Mouse (Mus musculus) heart, postnatal 36 days (tissue): ENCODE measurements around the gene Rdh13. TPM values are rescaled to one million over a fixed set of nuclear protein-coding genes. Genes with fewer than 3 reads are reported as not detected.

Experiments
- DNase-seq, 2 experiments: peaks; one replicate each; pipeline ENCODE4 v3.0.0; 2021 to 2022
- intact Hi-C: fragments of 180-260 bp; cut with DNase I; formaldehyde crosslinking; loops from one replicate; pipeline ENCODE4 v1.15.1; 2025
- total RNA-seq, 2 experiments: library from RNA; stranded (reverse); gene quantifications; 2 replicates each; pipeline ENCODE4 v1.2.3; 2021

Gene Rdh13
- total RNA-seq, result 10 to 100 TPM; 24.6 to 31.3 TPM

DNA sequence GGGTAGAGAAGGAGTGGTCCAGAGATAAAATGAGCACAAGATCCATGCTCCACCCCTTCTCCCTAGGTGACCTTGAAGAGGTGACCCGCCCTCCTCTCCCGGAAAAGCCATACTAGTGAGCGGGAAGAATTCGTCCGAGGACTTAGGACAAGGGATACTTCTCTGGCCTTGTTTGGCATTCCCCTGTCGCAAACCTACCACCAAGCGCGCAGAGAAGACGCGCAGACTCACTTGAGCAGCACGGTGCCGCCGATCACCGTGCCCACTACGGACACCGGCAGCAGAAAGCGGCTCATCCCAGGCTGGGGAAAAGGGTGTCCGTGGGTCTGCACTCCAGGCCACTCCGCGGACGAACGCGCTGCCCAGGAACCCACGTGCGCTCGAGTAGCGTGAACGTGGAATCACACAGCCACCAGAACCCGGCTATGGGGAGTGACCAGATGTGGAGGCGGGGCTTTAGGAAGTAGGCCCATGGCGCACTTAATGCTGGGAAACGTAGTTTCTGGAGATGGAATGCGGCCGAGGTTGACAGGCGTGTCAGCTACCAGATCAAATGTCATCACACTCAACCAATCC lies at the start of gene Rdh13:
Gene Rdh13, minus strand, starts transcription at position 434 of the 576 bp plus-strand sequence.
- peak; percentile 84 to 88 for DNase-seq
- intact Hi-C loops, result no loop called here

GRCm38 (mm10) chr7:4493991-4494390 lies 48.5 kb upstream of the Rdh13 start:
- intact Hi-C loops, result loop anchor here (10.0 kb wide), 2 partner anchors 431 to 571 kb away; partner anchors contain the start of genes Nat14, Ssc5d and U2af2
- DNase-seq, result no peak

- no peak for DNase-seq
Measured at GRCm38 (mm10) chr7:4492284-4493224, 47.1 kb upstream of the Rdh13 start.

DNA sequence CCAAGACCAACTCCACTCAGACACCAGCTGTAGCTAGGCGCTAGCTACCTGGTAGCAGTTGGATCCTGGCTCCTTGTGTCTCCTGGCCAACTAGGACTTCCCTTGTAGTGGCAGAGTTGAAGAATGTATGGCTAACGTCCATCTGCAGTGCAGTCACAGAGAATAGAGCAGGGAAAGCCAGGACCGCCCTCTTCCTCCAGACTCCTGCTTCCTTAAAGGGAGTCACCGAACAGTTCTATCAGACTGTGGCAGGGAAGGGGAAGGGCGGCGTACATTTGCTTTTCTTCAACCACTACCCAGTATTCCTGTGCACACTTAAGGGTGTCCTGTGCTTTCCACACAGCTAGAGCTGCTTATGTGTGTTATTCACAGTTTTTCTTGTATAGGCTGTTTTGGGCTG lies 45.9 kb upstream of the Rdh13 start:
- intact Hi-C loops, result loop anchor here (10.0 kb wide), 2 partner anchors 433 to 573 kb away; partner anchors contain the start of genes Nat14, Ssc5d and U2af2
- DNase-seq, result peak in 1 of 2 experiments; percentile 59

More at GRCm38 (mm10) chr7:4492284-4493224, 47.1 kb upstream of the Rdh13 start:
- intact Hi-C loops, result loop anchor here (10.0 kb wide), 2 partner anchors 432 to 572 kb away; partner anchors contain the start of genes Nat14, Ssc5d and U2af2

GRCm38 (mm10) chr7:4482281-4482680 lies 36.8 kb upstream of the Rdh13 start:
- intact Hi-C loops, result no loop called here
- DNase-seq, result no peak

- intact Hi-C loops, result loop anchor here (2.0 to 5.0 kb wide), 2 partner anchors 33 to 45 kb away; partner anchors contain the start of gene Tnni3
- DNase-seq, result peak in 1 of 2 experiments; percentile 48
Measured at GRCm38 (mm10) chr7:4479674-4480073, 34.2 kb upstream of the Rdh13 start.

GRCm38 (mm10) chr7:4478796-4479291 lies 33.4 kb upstream of the Rdh13 start:
- no peak for DNase-seq
- intact Hi-C loops, result loop anchor here (2.0 to 5.0 kb wide), 2 partner anchors 33 to 46 kb away; partner anchors contain the start of gene Tnni3

DNA sequence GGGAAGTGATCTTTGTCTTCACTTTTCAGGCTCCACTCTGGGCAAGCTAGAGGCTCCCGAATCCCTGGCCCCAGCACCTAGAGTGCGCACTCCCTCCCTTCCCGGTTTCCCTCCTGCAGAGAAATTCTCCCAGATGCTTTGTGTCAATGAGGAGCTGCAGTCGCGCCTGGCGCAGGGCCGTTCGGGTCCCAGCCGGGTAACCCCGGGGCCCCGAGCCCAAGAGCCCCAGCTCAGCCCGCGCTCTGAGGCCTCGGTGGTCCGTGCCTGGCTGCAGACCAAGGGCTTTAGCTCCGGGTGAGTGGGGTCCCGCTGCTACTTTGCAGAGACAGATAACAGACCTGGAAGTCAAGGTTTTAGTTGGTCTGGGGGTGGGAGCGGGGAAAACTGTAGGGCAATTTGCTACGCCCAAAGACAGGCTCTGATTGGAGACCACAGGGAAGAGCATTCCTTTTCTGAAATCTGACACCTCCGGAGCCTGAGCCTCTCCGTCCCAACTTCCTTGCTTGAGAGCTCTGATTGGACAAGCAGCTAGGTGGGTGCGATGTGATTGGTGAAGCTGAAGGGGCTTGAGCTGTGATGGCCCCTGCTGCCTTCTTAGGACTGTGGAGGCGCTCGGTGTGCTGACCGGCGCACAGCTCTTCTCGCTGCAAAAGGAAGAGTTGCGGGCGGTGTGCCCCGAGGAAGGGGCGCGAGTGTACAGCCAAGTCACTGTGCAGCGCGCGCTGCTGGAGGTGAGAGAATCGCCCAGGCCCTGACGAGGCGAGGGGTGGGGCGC lies 32.8 kb upstream of the Rdh13 start:
- intact Hi-C loops, result loop anchor here (2.0 to 5.0 kb wide), 2 partner anchors 34 to 47 kb away; partner anchors contain the start of gene Tnni3
- DNase-seq, result peak; percentile 72 to 78

DNA sequence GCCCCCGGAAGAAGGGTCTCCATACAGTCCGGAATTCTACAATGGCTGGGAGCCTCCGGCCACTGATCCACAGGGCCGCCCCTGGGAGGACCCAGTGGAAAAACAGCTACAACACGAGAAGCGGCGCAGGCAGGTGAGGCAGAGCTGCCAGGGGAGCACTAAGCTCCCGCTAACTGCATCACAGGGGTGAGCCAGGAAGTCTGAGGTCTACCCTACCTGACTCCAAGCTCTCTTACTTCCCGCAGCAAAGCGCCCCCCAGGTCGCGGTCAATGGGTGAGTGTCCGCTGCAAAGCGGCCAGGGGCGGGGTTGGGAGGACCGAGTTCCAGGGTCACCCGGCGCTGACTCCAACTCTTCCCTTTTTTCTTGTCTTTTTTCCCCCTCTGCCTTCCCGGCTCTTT lies 28.5 kb upstream of the Rdh13 start:
- no peak for DNase-seq
- intact Hi-C loops, result loop anchor here (2.0 to 5.0 kb wide), 3 partner anchors 177 to 372 kb away; no protein-coding TSS in a partner anchor

GRCm38 (mm10) chr7:4471179-4471555 lies 25.7 kb upstream of the Rdh13 start:
- intact Hi-C loops, result loop anchor here (2.0 to 5.0 kb wide), 3 partner anchors 40 to 796 kb away; no protein-coding TSS in a partner anchor
- peak; percentile 84 to 88 for DNase-seq

GRCm38 (mm10) chr7:4470275-4471178 lies 25.1 kb upstream of the Rdh13 start:
- DNase-seq, result peak; percentile 60 to 66
- intact Hi-C loops, result loop anchor here (2.0 to 5.0 kb wide), 3 partner anchors 40 to 796 kb away; no protein-coding TSS in a partner anchor

- intact Hi-C loops, result loop anchor here (10.0 kb wide), 1 partner anchor 433 kb away; no protein-coding TSS in a partner anchor
- no peak for DNase-seq
Measured at GRCm38 (mm10) chr7:4467801-4468200, 22.4 kb upstream of the Rdh13 start.

- intact Hi-C loops, result loop anchor here (10.0 kb wide), 1 partner anchor 430 kb away; no protein-coding TSS in a partner anchor
- no peak for DNase-seq
Measured at GRCm38 (mm10) chr7:4464194-4464824, 18.9 kb upstream of the Rdh13 start.

GRCm38 (mm10) chr7:4460576-4461434 lies 15.4 kb upstream of the Rdh13 start, which contains the start of gene Eps8l1:
Gene Eps8l1, plus strand, starts transcription at chr7:4460674.
- intact Hi-C loops, result loop anchor here (10.0 kb wide), 1 partner anchor 426 kb away; no protein-coding TSS in a partner anchor
- no peak for DNase-seq

DNA sequence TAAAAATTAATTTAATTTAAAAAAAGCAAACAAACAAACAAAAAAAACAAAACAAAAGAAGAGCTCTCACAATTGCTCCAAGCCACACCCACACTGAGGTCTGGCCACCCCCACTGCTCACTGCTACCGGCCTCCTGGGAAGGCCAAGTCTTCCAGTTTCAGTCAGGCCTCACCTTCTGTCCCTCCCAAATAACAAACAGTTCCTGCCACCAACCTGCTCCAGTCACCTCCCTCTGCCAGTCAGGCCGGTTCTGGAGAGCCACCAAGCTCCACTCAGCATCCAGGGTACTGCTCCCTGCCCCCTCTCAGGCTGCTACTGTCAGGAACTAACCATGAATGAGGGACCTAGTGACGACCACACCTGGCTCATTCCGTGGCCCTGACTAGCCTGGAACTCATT lies 7.2 kb upstream of the Rdh13 start:
- intact Hi-C loops, result no loop called here
- no peak for DNase-seq

DNA sequence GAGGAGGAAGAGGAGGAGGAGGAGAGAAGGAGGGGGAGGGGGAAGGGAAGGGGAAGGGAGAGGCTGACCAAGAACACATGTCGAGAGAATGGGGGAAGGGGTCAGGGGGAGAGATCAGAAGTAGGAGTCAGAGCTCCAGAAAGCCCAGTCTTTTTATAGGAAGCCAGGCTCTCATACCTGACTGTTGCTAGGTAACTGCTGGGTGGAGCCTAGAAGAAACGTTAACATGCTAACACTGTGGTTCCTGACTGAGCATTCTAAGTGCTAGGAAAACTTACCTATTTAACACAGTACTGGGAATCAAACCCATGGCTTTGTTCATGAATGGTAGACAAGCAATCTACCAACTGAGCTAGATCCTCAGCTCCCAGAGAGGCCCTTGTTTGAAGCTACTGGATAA lies 3.8 kb upstream of the Rdh13 start:
- no peak for DNase-seq
- intact Hi-C loops, result no loop called here

DNA sequence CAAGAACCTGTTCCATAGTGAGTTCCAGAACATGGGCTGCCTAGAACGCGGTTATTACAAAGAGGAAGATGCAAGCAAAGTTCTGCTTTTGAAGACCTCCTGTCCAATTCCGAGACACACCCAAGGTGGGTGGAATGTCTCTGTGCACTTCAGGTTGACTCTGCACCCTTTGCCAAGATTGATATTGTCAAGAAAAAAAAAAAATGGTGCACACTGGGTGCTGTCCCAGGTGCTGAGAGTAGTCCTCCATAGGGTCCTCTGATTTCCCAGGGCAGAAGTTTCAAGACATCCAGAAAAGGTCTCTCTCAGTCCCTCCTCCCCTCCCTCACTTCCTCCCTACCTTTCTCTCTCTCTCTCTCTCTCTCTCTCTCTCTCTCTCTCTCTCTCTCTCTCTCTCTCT lies 3.0 kb upstream of the Rdh13 start:
- intact Hi-C loops, result no loop called here

More for the DNA sequence above, 3.0 kb upstream of the Rdh13 start:
- no peak for DNase-seq
